In genomic region chr2:97232966-97233365, GRCm38 (mm10) we compare ENCODE assay signal across 11 mouse cellular contexts.
DNase-seq lines count a peak whose midpoint lies in the region; ATAC-seq lines count a peak whose summit lies in the region.
"Had no signal": no experiment of that assay in that cellular context is flagged by ENCODE, and none has a peak within 500 bp of the region (broad histone marks: within the 10 kb centered on the region; RNA-seq: fewer than 3 reads in every experiment).

No protein-coding gene starts in this region.

- WGBS in heart, embryonic 11.5 days (ENCODE audit: insufficient replicate concordance) = 70% methylated on average over 3 of the region's 3 CpGs
- 54% methylated on average over 3 of the region's 3 CpGs for WGBS in forebrain, embryonic 16.5 days
- WGBS in midbrain, embryonic 14.5 days = 92% methylated on average over 3 of the region's 3 CpGs

- H3K9me3 ChIP-seq in heart, embryonic 11.5 days (replicated peaks; ENCODE audit: control insufficient read depth, low read length) = no peaks in the 10 kb centered on the region
- 0 out of 2 replicates have a peak, but pooled peaks cover 3% of the 10 kb centered on the region for H3K9me3 ChIP-seq in forebrain, embryonic 16.5 days (ENCODE audit: control insufficient read depth, low read length)
- no peaks in the 10 kb centered on the region for H3K9me3 ChIP-seq in midbrain, embryonic 14.5 days (ENCODE audit: control insufficient read depth, low read length)
- H3K9me3 ChIP-seq: hindbrain, embryonic 10.5 days; lung, embryonic 15.5 days had no signal

- intact Hi-C loops in left cerebral cortex, postnatal 14 days (cut with DNase I) = no loop called here

- no peak for ATAC-seq in heart, embryonic 11.5 days (replicated peaks; ENCODE audit: insufficient number of reproducible peaks, low FRiP score, low TSS enrichment)
- ATAC-seq in forebrain, embryonic 16.5 days = peak; percentile 90
- no peak for ATAC-seq in midbrain, embryonic 14.5 days (ENCODE audit: low FRiP score, low TSS enrichment)
- no peak for ATAC-seq in megakaryocyte progenitor cell, adult 5-6 weeks (replicated peaks; ENCODE audit: poor library complexity)

- no peak overlapping the region for H3K4me2 ChIP-seq in heart, embryonic 11.5 days
- H3K4me2 ChIP-seq in forebrain, embryonic 16.5 days (ENCODE audit: low read length) = no peak overlapping the region
- H3K4me2 ChIP-seq in midbrain, embryonic 14.5 days (ENCODE audit: low read length) = no peak overlapping the region
- H3K4me2 ChIP-seq: lung, embryonic 15.5 days had no signal

- no peaks in the 10 kb centered on the region for H3K36me3 ChIP-seq in heart, embryonic 11.5 days (ENCODE audit: control insufficient read depth, insufficient read depth, low read length)
- H3K36me3 ChIP-seq in forebrain, embryonic 16.5 days (ENCODE audit: control insufficient read depth, insufficient read depth) = no peaks in the 10 kb centered on the region
- no peaks in the 10 kb centered on the region for H3K36me3 ChIP-seq in midbrain, embryonic 14.5 days (ENCODE audit: control insufficient read depth, insufficient read depth, low read length)
- H3K36me3 ChIP-seq: hindbrain, embryonic 10.5 days; lung, embryonic 15.5 days had no signal

- no peak overlapping the region for H3K27ac ChIP-seq in heart, embryonic 11.5 days (ENCODE audit: low read depth, low read length)
- H3K27ac ChIP-seq in forebrain, embryonic 16.5 days (ENCODE audit: low read length) = peak overlapping the region; percentile 41; the same call in 1 of the 2 replicates
- no peak overlapping the region for H3K27ac ChIP-seq in midbrain, embryonic 14.5 days (replicated peaks; ENCODE audit: low read depth, low read length)
- H3K27ac ChIP-seq: hindbrain, embryonic 10.5 days; layer of hippocampus, adult 2 months; lung, embryonic 15.5 days had no signal

- H3K9ac ChIP-seq in heart, embryonic 11.5 days (ENCODE audit: low read depth, low read length) = no peak overlapping the region
- H3K9ac ChIP-seq in forebrain, embryonic 16.5 days (replicated peaks; ENCODE audit: low read depth, low read length) = no peak overlapping the region
- no peak overlapping the region for H3K9ac ChIP-seq in midbrain, embryonic 14.5 days (replicated peaks; ENCODE audit: low read length)
- H3K9ac ChIP-seq: lung, embryonic 15.5 days had no signal

- no peak overlapping the region for H3K4me3 ChIP-seq in heart, embryonic 11.5 days (ENCODE audit: low read depth, low read length)
- no peak overlapping the region for H3K4me3 ChIP-seq in forebrain, embryonic 16.5 days (replicated peaks; ENCODE audit: low read length)
- H3K4me3 ChIP-seq in midbrain, embryonic 14.5 days (replicated peaks; ENCODE audit: low read depth, low read length) = no peak overlapping the region
- H3K4me3 ChIP-seq: hindbrain, embryonic 10.5 days; layer of hippocampus, adult 2 months; lung, embryonic 15.5 days had no signal

- peak; percentile 93 for DNase-seq in heart, adult 11 months
- peak; percentile 55 for DNase-seq in cerebellum, adult 11 months
- peak; percentile 24 to 75 for DNase-seq in left cerebral cortex, postnatal 14 days (ENCODE audit: low spot score in 2 of 2)
- no peak for DNase-seq in spleen, postnatal 14 days (ENCODE audit: low spot score in 2 of 2)
- no peak for DNase-seq in midbrain, embryonic 14.5 days

- no peaks in the 10 kb centered on the region for H3K27me3 ChIP-seq in heart, embryonic 11.5 days (ENCODE audit: control insufficient read depth, insufficient read depth, low read length)
- H3K27me3 ChIP-seq in forebrain, embryonic 16.5 days (replicated peaks; ENCODE audit: control insufficient read depth, insufficient read depth, low read length) = no peaks in the 10 kb centered on the region
- H3K27me3 ChIP-seq in midbrain, embryonic 14.5 days (ENCODE audit: control insufficient read depth, insufficient read depth, low read length) = no peaks in the 10 kb centered on the region
- H3K27me3 ChIP-seq: lung, embryonic 15.5 days had no signal

- H3K4me1 ChIP-seq in heart, embryonic 11.5 days (ENCODE audit: control insufficient read depth, insufficient read depth, low read length) = no peaks in the 10 kb centered on the region
- no peaks in the 10 kb centered on the region for H3K4me1 ChIP-seq in forebrain, embryonic 16.5 days (replicated peaks; ENCODE audit: control insufficient read depth, insufficient read depth, low read length)
- H3K4me1 ChIP-seq in midbrain, embryonic 14.5 days (ENCODE audit: control insufficient read depth, insufficient read depth, low read length) = no peaks in the 10 kb centered on the region
- H3K4me1 ChIP-seq: hindbrain, embryonic 10.5 days; lung, embryonic 15.5 days had no signal

Comparison
In these comparisons a context has a peak if more than half of its experiments do, and no peak if none do; other contexts are left out.
1. DNase-seq: peak in heart, adult 11 months (single experiment), cerebellum, adult 11 months (single experiment) and left cerebral cortex, postnatal 14 days (2 of 2); none in spleen, postnatal 14 days (0 of 2) and midbrain, embryonic 14.5 days (single experiment).